Mouse (Mus musculus): ENCODE measurements at regions not wholly inside any gene's neighbourhood (a gene's known extent, or its start where the extent isn't known, plus 50 kb on each side); places are given as distances from the start of the nearest gene placed in this dataset.
"Not testable (repeated sequence)": the region's sequence is repeated elsewhere in the genome, so short reads cannot be mapped to it uniquely, and the experiment has no call there.

GRCm38 (mm10) chr4:71470580-71470979 lies 287.2 kb downstream of the Gm11232 start:
- no peaks in the 10 kb centered on the region for H3K9me3 ChIP-seq (ENCODE audit: control insufficient read depth, low read length)
- no peaks in the 10 kb centered on the region for H3K36me3 ChIP-seq (ENCODE audit: control insufficient read depth, insufficient read depth, low read length)
- TF ChIP-seq CTCF (IDR thresholded peaks at IDR 0.05; ENCODE audit: low read depth) (no peak), EP300 (optimal IDR thresholded peaks at IDR 0.05) (no peak)
- no peak overlapping the region for H3K4me3 ChIP-seq (ENCODE audit: low read depth, low read length)
- H3K4me2 ChIP-seq (replicated peaks; ENCODE audit: low read depth) = no peak overlapping the region
- no peaks in the 10 kb centered on the region for H3K27me3 ChIP-seq (ENCODE audit: control insufficient read depth, insufficient read depth, low read length)
- no peak overlapping the region for H3K27ac ChIP-seq (replicated peaks)
- no peaks in the 10 kb centered on the region for H3K4me1 ChIP-seq (replicated peaks; ENCODE audit: control insufficient read depth, insufficient read depth)
- no peak overlapping the region for H3K9ac ChIP-seq (ENCODE audit: low read length)
- ATAC-seq (ENCODE audit: low FRiP score, low TSS enrichment) (no peak), DNase-seq (ENCODE audit: low spot score) (no peak)

DNA sequence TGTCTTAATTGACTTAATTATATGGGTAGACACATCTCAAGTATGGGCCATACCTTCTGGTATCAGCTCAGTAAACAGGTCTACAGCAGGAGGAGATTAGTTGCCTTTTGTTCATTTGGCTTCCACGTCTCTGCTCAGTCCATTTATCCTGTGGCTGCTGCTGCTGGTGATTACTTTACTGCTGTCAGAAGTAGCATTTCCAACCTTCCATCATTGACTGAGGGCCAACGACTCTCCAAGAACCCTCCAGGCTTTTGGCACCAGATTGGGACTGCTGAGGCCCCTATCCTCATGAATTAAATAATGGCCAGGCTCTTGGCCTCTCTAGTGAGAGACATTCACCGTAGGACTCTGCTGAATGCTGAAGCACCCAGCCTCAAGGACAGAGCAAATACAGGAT lies 303.0 kb downstream of the Gm11232 start:
- H3K4me1 ChIP-seq (replicated peaks; ENCODE audit: control insufficient read depth, insufficient read depth) = no peaks in the 10 kb centered on the region
- no peak overlapping the region for H3K4me2 ChIP-seq (replicated peaks; ENCODE audit: low read depth)
- no peaks in the 10 kb centered on the region for H3K27me3 ChIP-seq (ENCODE audit: control insufficient read depth, insufficient read depth, low read length)
- H3K27ac ChIP-seq (replicated peaks) = no peak overlapping the region
- TF ChIP-seq EP300 (optimal IDR thresholded peaks at IDR 0.05) (no peak), CTCF (IDR thresholded peaks at IDR 0.05; ENCODE audit: low read depth) (no peak)
- ATAC-seq (ENCODE audit: low FRiP score, low TSS enrichment) = no peak
- 31% methylated on average over 3 of the region's 3 CpGs for WGBS
- H3K36me3 ChIP-seq (ENCODE audit: control insufficient read depth, insufficient read depth, low read length) = no peaks in the 10 kb centered on the region
- no peaks in the 10 kb centered on the region for H3K9me3 ChIP-seq (ENCODE audit: control insufficient read depth, low read length)
- no peak for DNase-seq (ENCODE audit: low spot score)
- no peak overlapping the region for H3K9ac ChIP-seq (ENCODE audit: low read length)
- no peak overlapping the region for H3K4me3 ChIP-seq (ENCODE audit: low read depth, low read length)

- Histone ChIP-seq H3K9me3 (ENCODE audit: control insufficient read depth, low read length) (no peaks in the 10 kb centered on the region), H3K27ac (replicated peaks) (no peak overlapping the region), H3K36me3 (ENCODE audit: control insufficient read depth, insufficient read depth, low read length) (no peaks in the 10 kb centered on the region), H3K4me1 (replicated peaks; ENCODE audit: control insufficient read depth, insufficient read depth) (no peaks in the 10 kb centered on the region), H3K27me3 (ENCODE audit: control insufficient read depth, insufficient read depth, low read length) (no peaks in the 10 kb centered on the region), H3K4me3 (ENCODE audit: low read depth, low read length) (no peak overlapping the region), H3K4me2 (replicated peaks; ENCODE audit: low read depth) (no peak overlapping the region), H3K9ac (ENCODE audit: low read length) (no peak overlapping the region)
- no peak for ATAC-seq (ENCODE audit: low FRiP score, low TSS enrichment)
- no peak for DNase-seq (ENCODE audit: low spot score)
- TF ChIP-seq EP300 (optimal IDR thresholded peaks at IDR 0.05) (no peak), CTCF (IDR thresholded peaks at IDR 0.05; ENCODE audit: low read depth) (no peak)
- 61% methylated on average over 3 of the region's 3 CpGs for WGBS
Measured at GRCm38 (mm10) chr4:71453499-71453898, 304.3 kb downstream of the Gm11232 start.

DNA sequence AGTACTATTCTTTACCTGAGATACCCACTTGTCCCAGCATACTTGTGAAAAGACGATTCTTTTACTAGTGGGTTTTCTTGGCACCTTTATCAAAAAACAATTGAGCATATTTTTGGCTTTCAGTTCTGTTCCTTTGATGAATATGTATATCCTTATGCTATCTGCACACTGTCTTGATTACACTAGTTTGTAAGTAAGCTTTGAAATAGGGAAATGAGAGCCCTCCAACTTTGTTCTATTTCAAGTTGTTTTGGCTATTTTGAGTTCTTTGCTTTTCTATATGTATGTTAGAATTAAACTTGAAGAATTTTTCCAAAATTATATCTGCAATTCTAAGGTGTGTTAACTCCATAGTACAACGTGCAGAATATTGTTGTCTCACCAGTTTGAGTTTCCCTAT lies 311.3 kb downstream of the Gm11232 start:
- Histone ChIP-seq H3K27ac (replicated peaks) (no peak overlapping the region), H3K4me3 (ENCODE audit: low read depth, low read length) (no peak overlapping the region), H3K4me1 (replicated peaks; ENCODE audit: control insufficient read depth, insufficient read depth) (no peaks in the 10 kb centered on the region), H3K9ac (ENCODE audit: low read length) (no peak overlapping the region), H3K9me3 (ENCODE audit: control insufficient read depth, low read length) (no peaks in the 10 kb centered on the region), H3K4me2 (replicated peaks; ENCODE audit: low read depth) (no peak overlapping the region), H3K27me3 (ENCODE audit: control insufficient read depth, insufficient read depth, low read length) (no peaks in the 10 kb centered on the region), H3K36me3 (ENCODE audit: control insufficient read depth, insufficient read depth, low read length) (no peaks in the 10 kb centered on the region)
- ATAC-seq (ENCODE audit: low FRiP score, low TSS enrichment) (no peak), DNase-seq (ENCODE audit: low spot score) (no peak)
- TF ChIP-seq EP300 (optimal IDR thresholded peaks at IDR 0.05) = no peak
- no peak for TF ChIP-seq CTCF (IDR thresholded peaks at IDR 0.05; ENCODE audit: low read depth)
- WGBS = 78% methylated on average over 2 of the region's 2 CpGs

DNA sequence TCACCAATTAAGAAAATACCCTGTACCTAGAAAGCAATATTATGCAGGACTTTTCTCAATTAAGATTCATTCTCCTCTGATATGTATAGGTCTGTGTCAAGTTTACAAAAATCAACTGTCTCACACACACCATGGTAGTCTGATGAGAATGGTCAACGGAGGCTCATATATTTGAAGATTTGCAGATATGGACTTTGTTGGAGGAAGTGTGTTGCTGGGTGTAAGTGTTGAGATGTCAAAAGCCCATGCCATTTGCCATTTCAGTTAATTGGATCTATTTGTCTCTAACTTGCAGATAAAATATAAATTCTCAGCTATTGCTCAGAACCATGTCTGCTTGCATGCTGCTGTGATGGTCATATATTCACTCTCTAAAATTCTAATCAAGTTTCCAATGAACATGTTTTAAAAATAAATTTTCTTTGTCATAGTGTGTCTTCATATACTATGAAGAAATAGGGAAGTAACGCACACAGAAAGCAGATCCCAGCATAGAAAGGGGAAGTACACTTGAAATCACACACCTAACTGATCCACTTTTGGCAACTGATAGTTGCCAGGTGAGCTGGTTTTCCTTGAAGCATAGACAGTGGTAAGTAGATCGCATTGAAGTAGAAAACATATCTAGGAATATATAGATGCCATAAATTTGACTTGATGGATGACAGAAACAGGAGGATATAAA lies 326.4 kb downstream of the Gm11232 start:
- no peak for TF ChIP-seq CTCF (IDR thresholded peaks at IDR 0.05; ENCODE audit: low read depth)
- TF ChIP-seq EP300 (optimal IDR thresholded peaks at IDR 0.05) = no peak
- Histone ChIP-seq H3K27me3 (ENCODE audit: control insufficient read depth, insufficient read depth, low read length) (no peaks in the 10 kb centered on the region), H3K4me3 (ENCODE audit: low read depth, low read length) (no peak overlapping the region), H3K4me2 (replicated peaks; ENCODE audit: low read depth) (no peak overlapping the region), H3K36me3 (ENCODE audit: control insufficient read depth, insufficient read depth, low read length) (no peaks in the 10 kb centered on the region), H3K4me1 (replicated peaks; ENCODE audit: control insufficient read depth, insufficient read depth) (no peaks in the 10 kb centered on the region), H3K9me3 (ENCODE audit: control insufficient read depth, low read length) (no peaks in the 10 kb centered on the region), H3K27ac (replicated peaks) (no peak overlapping the region), H3K9ac (ENCODE audit: low read length) (no peak overlapping the region)
- no peak for DNase-seq (ENCODE audit: low spot score)
- ATAC-seq (ENCODE audit: low FRiP score, low TSS enrichment) = no peak
- 91% methylated on average over 3 of the region's 3 CpGs for WGBS

GRCm38 (mm10) chr4:71422121-71422520 lies 335.6 kb downstream of the Gm11232 start:
- H3K27me3 ChIP-seq (ENCODE audit: control insufficient read depth, insufficient read depth, low read length); DNase-seq (ENCODE audit: low spot score); H3K4me2 ChIP-seq (replicated peaks; ENCODE audit: low read depth); H3K9me3 ChIP-seq (ENCODE audit: control insufficient read depth, low read length); H3K36me3 ChIP-seq (ENCODE audit: control insufficient read depth, insufficient read depth, low read length); ATAC-seq (ENCODE audit: low FRiP score, low TSS enrichment); H3K4me3 ChIP-seq (ENCODE audit: low read depth, low read length); H3K4me1 ChIP-seq (replicated peaks; ENCODE audit: control insufficient read depth, insufficient read depth); H3K9ac ChIP-seq (ENCODE audit: low read length); H3K27ac ChIP-seq (replicated peaks): not testable (repeated sequence)
- WGBS = 86% methylated on average over 7 of the region's 7 CpGs
